Mouse (Mus musculus) ES-Bruce4 (cell line): ENCODE measurements around the gene Fbxo39.

Source experiments
- CTCF ChIP-seq: IDR thresholded peaks from one replicate; pipeline ENCODE4 v1.8.1; 2011; ENCODE audit warnings: low read depth, low read length
- POLR2A ChIP-seq: IDR thresholded peaks from one replicate; pipeline ENCODE4 v1.8.1; 2011; ENCODE audit warnings: low read length; ENCODE audit not compliant: insufficient read depth

DNA sequence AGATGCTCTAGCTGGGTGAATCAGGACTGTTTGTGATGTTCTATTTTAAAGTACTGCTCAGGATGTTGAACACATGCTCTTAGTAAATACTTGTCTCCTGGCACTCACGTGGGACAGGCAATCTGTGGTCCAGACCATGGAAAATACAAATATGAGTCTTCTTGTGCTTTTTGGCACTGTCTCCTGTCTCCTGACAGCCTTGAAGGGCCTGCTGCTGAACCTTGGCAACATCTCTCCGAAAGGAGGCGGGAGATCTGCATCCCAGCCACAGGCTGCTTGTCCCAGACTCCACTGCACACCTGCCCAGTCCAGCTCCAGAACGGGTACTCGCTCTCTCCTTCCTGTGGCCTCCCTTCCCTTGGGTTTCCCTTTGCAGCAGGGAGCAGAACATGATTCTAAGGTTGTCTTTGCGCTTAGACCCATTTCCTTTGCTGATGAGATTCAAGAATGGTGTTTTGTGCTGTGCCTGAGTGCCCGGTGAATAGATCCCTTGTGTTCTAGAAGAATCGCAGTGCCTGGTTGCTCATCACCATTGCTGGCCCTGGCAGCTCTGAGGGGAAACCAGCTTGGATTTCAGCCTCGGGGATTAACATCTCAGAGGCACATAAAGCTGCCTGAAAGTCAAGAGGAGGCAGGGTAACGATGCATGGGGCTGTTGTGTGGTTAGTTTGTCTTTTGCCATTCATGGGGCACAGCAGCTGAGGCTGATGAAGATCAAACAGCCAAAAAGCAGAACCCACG is 53.9 kb downstream of the Fbxo39 start:
- no peak for TF ChIP-seq POLR2A
- no peak for TF ChIP-seq CTCF
